Mouse (Mus musculus) MEL (cell line): ENCODE results near the gene Lyrm1. TPM values are rescaled to one million over a fixed set of nuclear protein-coding genes. Genes with fewer than 3 reads are reported as not detected.

Experiments used
- DNase-seq: peaks from one replicate; pipeline ENCODE4 v3.0.0; 2011; ENCODE audit warnings: low read depth, low spot score
- H3K27ac ChIP-seq: 2 replicates; pipeline ENCODE4 v1.5.1; 2012; ENCODE audit warnings: low read depth, mild to moderate bottlenecking, control low read depth, low read length, moderate library complexity; ENCODE audit not compliant: control insufficient read depth
- H3K27me3 ChIP-seq, 2 experiments: fragments of 150-350 bp in 1 of 2; sonication (generic) in 1 of 2; 2 replicates each; pipeline ENCODE4 v1.6.1; 2012; ENCODE audit warnings: low read length in 2 of 2, mild to moderate bottlenecking in 2 of 2, improper control_type of control experiment in 1 of 2, moderate library complexity in 1 of 2; ENCODE audit not compliant: insufficient read depth in 2 of 2, control insufficient read depth in 1 of 2
- H3K36me3 ChIP-seq, 2 experiments: 2 replicates each; pipeline ENCODE4 v1.6.1; 2012 to 2014; ENCODE audit warnings: low read length in 2 of 2, improper control_type of control experiment in 1 of 2, inconsistent platforms in 1 of 2, mild to moderate bottlenecking in 1 of 2; ENCODE audit not compliant: insufficient read depth in 2 of 2, control insufficient read depth in 1 of 2
- H3K4me1 ChIP-seq, 2 experiments: fragments of 150-350 bp in 1 of 2; sonication (generic) in 1 of 2; 2 replicates each; pipeline ENCODE4 v1.6.1; 2012; ENCODE audit warnings: low read length in 2 of 2, improper control_type of control experiment in 1 of 2, mild to moderate bottlenecking in 1 of 2; ENCODE audit not compliant: insufficient read depth in 2 of 2, control insufficient read depth in 1 of 2
- H3K4me3 ChIP-seq, 2 experiments: fragments of 150-350 bp in 1 of 2; sonication (generic) in 1 of 2; 2 replicates each; pipeline ENCODE4 v1.5.1; 2012; ENCODE audit warnings: low read depth in 2 of 2, low read length in 2 of 2, mild to moderate bottlenecking in 2 of 2, moderate library complexity in 2 of 2, control low read depth in 1 of 2, improper control_type of control experiment in 1 of 2; ENCODE audit not compliant: control insufficient read depth in 1 of 2, insufficient read depth in 1 of 2
- H3K79me2 ChIP-seq: 2 replicates; pipeline ENCODE4 v1.6.1; 2012; ENCODE audit warnings: mild to moderate bottlenecking, low read length, moderate library complexity; ENCODE audit not compliant: control insufficient read depth, poor library complexity, insufficient read depth
- H3K9ac ChIP-seq: 2 replicates; pipeline ENCODE4 v1.6.1; 2012; ENCODE audit warnings: low read depth, mild to moderate bottlenecking, control low read depth, low read length, moderate library complexity; ENCODE audit not compliant: control insufficient read depth, poor library complexity, severe bottlenecking
- H3K9me3 ChIP-seq: fragments of 150-350 bp; sonication (generic); replicated peaks from 2 replicates; pipeline ENCODE4 v1.6.1; 2012; ENCODE audit warnings: mild to moderate bottlenecking, low read length, improper control_type of control experiment, moderate library complexity; ENCODE audit not compliant: insufficient read depth
- CHD2 ChIP-seq: IDR thresholded peaks from 2 replicates; pipeline ENCODE4 v1.6.1; 2011; ENCODE audit warnings: low read length, improper control_type of control experiment
- CTCF ChIP-seq, 3 experiments: IDR thresholded peaks in 2 of 3; conservative IDR thresholded peaks in 1 of 3; 2 replicates each; pipeline ENCODE4 v1.5.1; 2011 to 2012; ENCODE audit warnings: low read length in 3 of 3, low read depth in 2 of 3, mild to moderate bottlenecking in 2 of 3, improper control_type of control experiment in 1 of 3, inconsistent platforms in 1 of 3, mixed read lengths in 1 of 3, moderate library complexity in 1 of 3; ENCODE audit not compliant: control insufficient read depth in 1 of 3, insufficient read depth in 1 of 3, poor library complexity in 1 of 3, severe bottlenecking in 1 of 3
- ELF1 ChIP-seq: IDR thresholded peaks from 2 replicates; pipeline ENCODE4 v1.6.1; 2014; ENCODE audit warnings: low read depth, mild to moderate bottlenecking, inconsistent platforms, low read length, improper control_type of control experiment, moderate library complexity
- ETS1 ChIP-seq: IDR thresholded peaks from 2 replicates; pipeline ENCODE4 v1.6.1; 2012; ENCODE audit warnings: low read depth, mild to moderate bottlenecking, inconsistent platforms, low read length, improper control_type of control experiment, moderate library complexity
- GABPA ChIP-seq: IDR thresholded peaks from 2 replicates; pipeline ENCODE4 v1.6.1; 2012; ENCODE audit warnings: low read depth, mild to moderate bottlenecking, inconsistent platforms, low read length, improper control_type of control experiment, moderate library complexity
- HCFC1 ChIP-seq: IDR thresholded peaks from 2 replicates; pipeline ENCODE4 v1.6.1; 2012; ENCODE audit warnings: low read depth, mild to moderate bottlenecking, inconsistent platforms, low read length, improper control_type of control experiment, moderate library complexity
- MAFK ChIP-seq: IDR thresholded peaks from 2 replicates; pipeline ENCODE4 v1.6.1; 2011; ENCODE audit warnings: low read depth, mild to moderate bottlenecking, low read length, improper control_type of control experiment, borderline replicate concordance
- MXI1 ChIP-seq: IDR thresholded peaks from 2 replicates; pipeline ENCODE4 v1.6.1; 2011; ENCODE audit warnings: mild to moderate bottlenecking, low read depth, low read length, improper control_type of control experiment
- MYB ChIP-seq: IDR thresholded peaks from 2 replicates; pipeline ENCODE4 v1.6.1; 2011; ENCODE audit warnings: mild to moderate bottlenecking, low read depth, low read length, improper control_type of control experiment
- MYC ChIP-seq: IDR thresholded peaks from 2 replicates; pipeline ENCODE4 v1.6.1; 2011; ENCODE audit warnings: low read depth, mild to moderate bottlenecking, low read length, improper control_type of control experiment, moderate library complexity
- POLR2A ChIP-seq, 2 experiments: IDR thresholded peaks; 2 replicates each; pipeline ENCODE4 v1.6.1; 2011 to 2012; ENCODE audit warnings: low read length in 2 of 2, mild to moderate bottlenecking in 2 of 2, control low read depth in 1 of 2, improper control_type of control experiment in 1 of 2, low read depth in 1 of 2, moderate library complexity in 1 of 2; ENCODE audit not compliant: control insufficient read depth in 1 of 2, insufficient read depth in 1 of 2, poor library complexity in 1 of 2
- RCOR1 ChIP-seq: IDR thresholded peaks from 2 replicates; pipeline ENCODE4 v1.6.1; 2012; ENCODE audit warnings: low read depth, mild to moderate bottlenecking, inconsistent platforms, low read length, improper control_type of control experiment
- SMC3 ChIP-seq: IDR thresholded peaks from 2 replicates; pipeline ENCODE4 v1.6.1; 2011; ENCODE audit warnings: low read depth, low read length, improper control_type of control experiment
- TAL1 ChIP-seq: IDR thresholded peaks from 2 replicates; pipeline ENCODE4 v1.6.1; 2012; ENCODE audit warnings: mild to moderate bottlenecking, inconsistent platforms, low read length, moderate library complexity, mixed read lengths
- UBTF ChIP-seq: IDR thresholded peaks from 2 replicates; pipeline ENCODE4 v1.6.1; 2012; ENCODE audit warnings: low read depth, mild to moderate bottlenecking, inconsistent platforms, low read length, improper control_type of control experiment, moderate library complexity, borderline replicate concordance; ENCODE audit not compliant: insufficient read depth
- USF2 ChIP-seq, 2 experiments: IDR thresholded peaks; 2 replicates each; pipeline ENCODE4 v1.6.1; 2011 to 2012; ENCODE audit warnings: improper control_type of control experiment in 2 of 2, low read length in 2 of 2, borderline replicate concordance in 1 of 2, inconsistent platforms in 1 of 2, low read depth in 1 of 2, mild to moderate bottlenecking in 1 of 2; ENCODE audit not compliant: insufficient read depth in 1 of 2
- ZMIZ1 ChIP-seq: IDR thresholded peaks from 2 replicates; pipeline ENCODE4 v1.6.1; 2012; ENCODE audit warnings: low read depth, mild to moderate bottlenecking, inconsistent platforms, low read length, improper control_type of control experiment, moderate library complexity
- polyA plus RNA-seq, 2 experiments: library from polyadenylated mRNA; stranded (reverse) in 1 of 2; unstranded in 1 of 2; fragments of >175 nt in 1 of 2; fragments of >200 nt in 1 of 2; gene quantifications; 2 replicates each; pipeline versions ENCODE4 v1.2.1 to v1.2.4; 2012; ENCODE audit warnings: low replicate concordance in 2 of 2, low read depth in 1 of 2; ENCODE audit not compliant: insufficient read length in 2 of 2, insufficient read depth in 1 of 2, missing spikeins in 1 of 2
- total RNA-seq: library from RNA; depleted of rRNA; stranded (reverse); fragments of 300-350 nt; gene quantifications from 2 replicates; pipeline ENCODE4 v1.2.3, GENCODE M21; 2012

Lyrm1 gene
- total and polyA plus RNA-seq, 3 experiments = 4.0 to 4.4 TPM; not detected in 1

DNA sequence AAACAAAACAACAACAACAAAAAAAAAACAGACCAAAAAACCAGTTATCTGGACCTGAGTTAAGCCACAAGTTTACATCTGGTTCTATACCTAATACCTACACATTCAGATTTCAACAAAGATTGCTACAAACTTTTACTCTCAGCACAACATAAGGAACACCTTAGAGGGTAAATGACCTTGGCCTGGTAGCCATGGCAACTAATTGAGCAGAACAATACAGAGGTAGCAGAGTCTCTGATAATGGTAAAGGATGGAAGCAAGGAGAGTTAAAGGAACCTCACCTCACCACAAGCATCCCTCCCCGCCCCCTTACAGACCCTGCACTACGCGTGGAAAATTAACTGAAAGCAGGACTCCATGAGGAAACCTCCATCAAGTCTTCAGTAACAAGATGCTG is 35.5 kb upstream of the Lyrm1 start:
- peaks cover 0 to 16% of the 10 kb centered on the region in 2 experiments; a peak in 2 of 4 replicates for H3K36me3 ChIP-seq
- H3K4me1 ChIP-seq = peaks cover 12% of the 10 kb centered on the region in 2 experiments
- no peak overlapping the region for H3K9ac ChIP-seq
- TF ChIP-seq CTCF (IDR thresholded peaks at IDR 0.05 in 2 of 3, conservative IDR thresholded peaks at IDR 0.05 in 1 of 3; ENCODE audit: control insufficient read depth in 1 of 3, insufficient read depth in 1 of 3, low read depth in 2 of 3, low read length in 3 of 3, poor library complexity in 1 of 3, severe bottlenecking in 1 of 3) = no peak
- no peak for TF ChIP-seq GABPA
- TF ChIP-seq MAFK = no peak
- no peak for TF ChIP-seq ZMIZ1
- TF ChIP-seq MYB = no peak
- TF ChIP-seq HCFC1 = no peak
- TF ChIP-seq ETS1 = no peak
- TF ChIP-seq SMC3 = no peak
- TF ChIP-seq CHD2 = no peak
- no peak for TF ChIP-seq UBTF
- TF ChIP-seq MXI1 = no peak
- TF ChIP-seq ELF1 = no peak
- TF ChIP-seq MYC = no peak
- TF ChIP-seq POLR2A (IDR thresholded peaks at IDR 0.05; ENCODE audit: control insufficient read depth in 1 of 2, insufficient read depth in 1 of 2, low read depth in 1 of 2, low read length in 2 of 2, poor library complexity in 1 of 2) = no peak
- TF ChIP-seq RCOR1 = no peak
- TF ChIP-seq, all 39 proteins: peak for 0
- Histone ChIP-seq H3K27me3 (no peaks in the 10 kb centered on the region), H3K4me3 (no peak overlapping the region), H3K79me2 (no peaks in the 10 kb centered on the region), H3K9me3 (no peaks in the 10 kb centered on the region), H3K27ac (no peak overlapping the region)
- no peak for DNase-seq

DNA sequence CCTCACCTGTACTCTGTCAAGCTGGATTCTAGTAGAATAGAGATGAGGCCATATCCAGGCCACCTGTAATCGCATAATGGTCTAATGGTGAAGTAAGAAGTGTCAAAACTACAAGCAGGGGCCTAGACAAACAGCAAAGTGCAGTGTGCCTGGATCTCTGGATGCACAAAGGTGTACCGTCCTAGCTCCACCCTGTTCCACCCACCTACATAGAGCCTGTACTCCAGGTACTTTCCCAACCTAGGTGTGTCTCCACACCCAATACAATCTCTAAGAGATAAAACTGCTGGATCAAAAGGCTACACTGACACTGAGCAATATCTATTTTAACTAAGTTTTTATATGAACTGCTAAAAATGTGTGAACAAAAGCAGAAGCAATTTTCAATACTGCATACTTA is 35.1 kb upstream of the Lyrm1 start:
- Histone ChIP-seq H3K4me3 (no peak overlapping the region), H3K36me3 (peaks cover 0 to 13% of the 10 kb centered on the region in 2 experiments; a peak in 2 of 4 replicates), H3K79me2 (no peaks in the 10 kb centered on the region), H3K27ac (no peak overlapping the region), H3K9ac (no peak overlapping the region), H3K4me1 (peaks cover 9 to 10% of the 10 kb centered on the region in 2 experiments), H3K9me3 (no peaks in the 10 kb centered on the region), H3K27me3 (no peaks in the 10 kb centered on the region)
- DNase-seq = no peak
- TF ChIP-seq USF2 (IDR thresholded peaks at IDR 0.05; ENCODE audit: borderline replicate concordance in 1 of 2, insufficient read depth in 1 of 2, low read depth in 1 of 2, low read length in 2 of 2) = no peak
- TF ChIP-seq TAL1 = no peak
